Mouse (Mus musculus): ENCODE data around the gene Tspan33.

The Tspan33 gene

GRCm38 (mm10) chr6:29699085-29699745 is 5.2 kb downstream of the Tspan33 start:
- DNase-seq, result no peak

GRCm38 (mm10) chr6:29701051-29701450 is 7.0 kb downstream of the Tspan33 start:
- no peak for DNase-seq

- no peak for DNase-seq
Measured at GRCm38 (mm10) chr6:29702126-29702525, 8.1 kb downstream of the Tspan33 start.

GRCm38 (mm10) chr6:29704143-29704542 is 10.1 kb downstream of the Tspan33 start:
- DNase-seq, result no peak

- DNase-seq, result no peak
Measured at GRCm38 (mm10) chr6:29707902-29708301, 13.9 kb downstream of the Tspan33 start.

- no peak for DNase-seq
Measured at GRCm38 (mm10) chr6:29711318-29711717, 17.3 kb downstream of the Tspan33 start.

GRCm38 (mm10) chr6:29712011-29712584 is 18.1 kb downstream of the Tspan33 start:
- peak; percentile 26 for DNase-seq

GRCm38 (mm10) chr6:29716624-29717365 is 22.8 kb downstream of the Tspan33 start:
- no peak for DNase-seq

- peak; percentile 33 for DNase-seq
Measured at GRCm38 (mm10) chr6:29717541-29717940, 23.5 kb downstream of the Tspan33 start.

- peak; percentile 67 for DNase-seq
Measured at GRCm38 (mm10) chr6:29717952-29718521, 24.0 kb downstream of the Tspan33 start.

- peak; percentile 71 for DNase-seq
Measured at GRCm38 (mm10) chr6:29718894-29719329, 24.9 kb downstream of the Tspan33 start.

- DNase-seq, result no peak
Measured at GRCm38 (mm10) chr6:29721890-29722289, 27.9 kb downstream of the Tspan33 start.

GRCm38 (mm10) chr6:29726576-29727200 is 32.7 kb downstream of the Tspan33 start:
- no peak for DNase-seq

- DNase-seq, result no peak
Measured at GRCm38 (mm10) chr6:29728035-29728434, 34.0 kb downstream of the Tspan33 start.

GRCm38 (mm10) chr6:29729491-29729890 is 35.5 kb downstream of the Tspan33 start:
- no peak for DNase-seq

GRCm38 (mm10) chr6:29735336-29735688 is 41.3 kb downstream of the Tspan33 start, which contains the start of gene Smo:
TSS of gene Smo (plus strand) at chr6:29735503.
- DNase-seq, result no peak

- DNase-seq, result no peak
Measured at GRCm38 (mm10) chr6:29735689-29736451, 41.8 kb downstream of the Tspan33 start.

GRCm38 (mm10) chr6:29736610-29737458 is 42.8 kb downstream of the Tspan33 start:
- no peak for DNase-seq

- DNase-seq, result no peak
Measured at GRCm38 (mm10) chr6:29751466-29752152, 57.6 kb downstream of the Tspan33 start.

GRCm38 (mm10) chr6:29753336-29753735 is 59.3 kb downstream of the Tspan33 start:
- no peak for DNase-seq

- DNase-seq, result no peak
Measured at GRCm38 (mm10) chr6:29756001-29756400, 62.0 kb downstream of the Tspan33 start.
